Mouse (Mus musculus): ENCODE results near the gene Rngtt. TPM values are rescaled to one million over a fixed set of nuclear protein-coding genes. Genes with fewer than 3 reads are reported as not detected.
"Not testable (repeated sequence)": the region's sequence is repeated elsewhere in the genome, so short reads cannot be mapped to it uniquely, and the experiment has no call there.

Rngtt gene
- polyA plus RNA-seq, 1 experiment, result 51.9 TPM

DNA sequence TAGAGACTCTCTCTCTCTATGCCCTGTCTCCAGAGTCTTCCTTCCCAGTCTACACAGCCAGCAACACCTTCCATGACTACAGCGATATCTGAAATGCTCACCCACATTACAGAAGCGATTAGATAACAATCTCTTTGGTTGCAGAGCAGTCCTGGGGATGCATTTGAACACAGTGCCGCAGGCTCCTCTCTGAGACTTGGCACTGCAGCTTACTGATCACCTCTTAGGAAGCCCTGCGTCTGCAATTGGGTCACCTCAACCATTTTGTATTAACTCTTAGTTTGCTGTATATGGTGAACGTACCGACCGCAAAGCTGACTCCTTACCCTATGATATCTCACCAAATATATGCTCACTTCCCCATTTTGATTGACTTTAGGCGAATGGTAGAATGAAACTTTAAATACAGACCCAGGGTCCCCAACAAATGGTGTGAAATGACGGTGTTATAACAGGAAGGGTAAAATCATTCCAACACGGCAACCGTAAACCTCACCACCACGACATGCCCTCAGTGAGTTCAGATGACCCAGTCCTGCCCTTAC is 20.9 kb upstream of the Rngtt start:
- H3K27me3 ChIP-seq (ENCODE audit: control insufficient read depth, insufficient read depth, low read length, poor library complexity, severe bottlenecking), result no peaks in the 10 kb centered on the region
- no peaks in the 10 kb centered on the region for H3K36me3 ChIP-seq (ENCODE audit: control insufficient read depth, insufficient read depth, low read length, poor library complexity, severe bottlenecking)
- H3K4me1 ChIP-seq (ENCODE audit: control insufficient read depth, insufficient read depth, low read length), result peaks cover 1% of the 10 kb centered on the region
- TF ChIP-seq EP300 (IDR thresholded peaks at IDR 0.05; ENCODE audit: insufficient read depth, low read depth, low read length) (no peak), CTCF (IDR thresholded peaks at IDR 0.05; ENCODE audit: low read depth, low read length) (no peak), POLR2A (IDR thresholded peaks at IDR 0.05; ENCODE audit: insufficient read depth, low read length) (no peak)
- no peak overlapping the region for H3K9ac ChIP-seq (ENCODE audit: low read depth, poor library complexity, severe bottlenecking)
- H3K27ac ChIP-seq (ENCODE audit: insufficient read depth, low read length), result no peak overlapping the region
- H3K9me3 ChIP-seq (replicated peaks; ENCODE audit: control insufficient read depth, insufficient read depth, low read length, poor library complexity, severe bottlenecking), result no peaks in the 10 kb centered on the region
- no peak overlapping the region for H3K4me3 ChIP-seq (ENCODE audit: low read depth, low read length)

GRCm38 (mm10) chr4:33290002-33290401 is 20.1 kb upstream of the Rngtt start, which contains the start of gene Pnrc1:
Gene Pnrc1, minus strand, starts transcription at chr4:33290163.
- Histone ChIP-seq H3K27ac (ENCODE audit: insufficient read depth, low read length) (no peak within 1 kb of the TSS), H3K36me3 (ENCODE audit: control insufficient read depth, insufficient read depth, low read length, poor library complexity, severe bottlenecking) (no peaks in the 10 kb centered on the region), H3K4me3 (ENCODE audit: low read depth, low read length) (no peak within 1 kb of the TSS), H3K9me3 (replicated peaks; ENCODE audit: control insufficient read depth, insufficient read depth, low read length, poor library complexity, severe bottlenecking) (no peaks in the 10 kb centered on the region), H3K27me3 (ENCODE audit: control insufficient read depth, insufficient read depth, low read length, poor library complexity, severe bottlenecking) (no peaks in the 10 kb centered on the region), H3K9ac (ENCODE audit: low read depth, poor library complexity, severe bottlenecking) (no peak within 1 kb of the TSS), H3K4me1 (ENCODE audit: control insufficient read depth, insufficient read depth, low read length) (peaks cover 1% of the 10 kb centered on the region)
- TF ChIP-seq EP300 (IDR thresholded peaks at IDR 0.05; ENCODE audit: insufficient read depth, low read depth, low read length), result no peak
- no peak for TF ChIP-seq CTCF (IDR thresholded peaks at IDR 0.05; ENCODE audit: low read depth, low read length)
- no peak for TF ChIP-seq POLR2A (IDR thresholded peaks at IDR 0.05; ENCODE audit: insufficient read depth, low read length)

DNA sequence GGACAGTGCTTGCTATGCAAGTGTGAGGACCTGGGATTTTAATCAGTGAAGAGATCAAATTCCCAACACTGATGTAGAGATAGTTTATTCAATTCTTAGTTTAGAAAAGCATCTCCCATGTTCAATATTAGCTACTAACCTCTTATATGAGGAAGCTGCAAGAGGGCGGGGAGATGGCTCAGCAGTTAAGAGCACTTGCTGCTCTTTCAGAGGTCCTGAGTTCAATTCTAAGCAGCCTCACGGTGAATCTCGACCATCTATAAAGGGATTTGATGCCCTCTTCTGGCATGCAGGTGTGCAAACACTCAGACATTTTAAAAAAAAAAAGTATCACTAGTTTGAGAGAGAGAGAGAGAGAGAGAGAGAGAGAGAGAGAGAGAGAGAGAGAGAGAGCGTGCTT is 19.2 kb upstream of the Rngtt start:
- TF ChIP-seq EP300 (IDR thresholded peaks at IDR 0.05; ENCODE audit: insufficient read depth, low read depth, low read length) (no peak), CTCF (IDR thresholded peaks at IDR 0.05; ENCODE audit: low read depth, low read length) (peak; percentile 1), POLR2A (IDR thresholded peaks at IDR 0.05; ENCODE audit: insufficient read depth, low read length) (no peak)
- no peaks in the 10 kb centered on the region for H3K36me3 ChIP-seq (ENCODE audit: control insufficient read depth, insufficient read depth, low read length, poor library complexity, severe bottlenecking)
- H3K27ac ChIP-seq (ENCODE audit: insufficient read depth, low read length), result no peak overlapping the region
- peaks cover 1% of the 10 kb centered on the region for H3K4me1 ChIP-seq (ENCODE audit: control insufficient read depth, insufficient read depth, low read length)
- H3K4me3 ChIP-seq (ENCODE audit: low read depth, low read length), result no peak overlapping the region
- H3K27me3 ChIP-seq (ENCODE audit: control insufficient read depth, insufficient read depth, low read length, poor library complexity, severe bottlenecking), result no peaks in the 10 kb centered on the region
- H3K9me3 ChIP-seq (replicated peaks; ENCODE audit: control insufficient read depth, insufficient read depth, low read length, poor library complexity, severe bottlenecking), result no peaks in the 10 kb centered on the region
- no peak overlapping the region for H3K9ac ChIP-seq (ENCODE audit: low read depth, poor library complexity, severe bottlenecking)

DNA sequence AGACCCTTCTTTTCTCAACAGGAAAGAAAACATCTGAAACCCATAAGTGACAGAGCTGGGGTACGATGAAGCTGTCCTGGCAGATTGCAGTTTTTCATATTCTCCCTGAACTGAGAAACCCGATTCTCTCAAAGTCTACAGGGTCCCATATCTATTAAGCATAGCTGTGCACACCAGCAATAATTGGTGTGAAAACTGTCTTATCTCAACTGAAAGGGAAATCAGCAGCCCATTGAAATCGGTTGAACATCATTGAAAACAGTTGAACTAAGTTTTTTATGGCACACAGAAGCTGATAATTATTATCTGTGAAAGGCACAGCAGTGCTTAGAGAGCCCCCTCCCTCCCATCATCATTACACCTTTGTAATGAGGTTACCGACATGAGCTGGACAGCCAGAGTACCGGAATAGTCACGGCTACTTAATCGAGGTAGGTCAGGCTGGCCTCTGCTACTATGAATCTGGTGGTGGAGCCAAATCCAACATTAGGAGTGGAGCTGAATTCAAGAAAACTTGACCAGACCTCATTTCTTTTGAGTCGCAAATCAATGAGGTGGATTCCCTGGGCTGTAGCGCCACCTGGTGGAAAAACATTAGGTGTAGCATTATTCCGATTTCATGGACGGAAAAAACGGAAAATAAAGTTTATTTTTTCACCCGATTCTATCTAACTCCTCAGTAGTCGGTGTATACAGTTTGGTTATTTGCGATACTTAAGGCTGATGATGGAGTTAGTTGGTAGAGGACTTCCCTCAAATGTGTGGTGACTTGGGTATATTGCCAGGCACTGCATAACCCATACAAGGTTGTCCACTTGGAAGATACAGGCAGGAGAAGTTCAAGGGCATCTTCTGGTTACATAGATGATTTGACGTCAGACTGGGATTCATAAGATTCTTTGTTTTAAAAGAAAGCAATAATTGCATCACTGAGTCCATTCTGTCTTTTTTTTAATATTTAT is 17.4 kb upstream of the Rngtt start:
- no peak overlapping the region for H3K4me3 ChIP-seq (ENCODE audit: low read depth, low read length)
- TF ChIP-seq EP300 (IDR thresholded peaks at IDR 0.05; ENCODE audit: insufficient read depth, low read depth, low read length) (no peak), CTCF (IDR thresholded peaks at IDR 0.05; ENCODE audit: low read depth, low read length) (peak; percentile 12)
- H3K9me3 ChIP-seq (replicated peaks; ENCODE audit: control insufficient read depth, insufficient read depth, low read length, poor library complexity, severe bottlenecking), result no peaks in the 10 kb centered on the region
- H3K4me1 ChIP-seq (ENCODE audit: control insufficient read depth, insufficient read depth, low read length), result peaks cover 1% of the 10 kb centered on the region
- H3K27me3 ChIP-seq (ENCODE audit: control insufficient read depth, insufficient read depth, low read length, poor library complexity, severe bottlenecking), result no peaks in the 10 kb centered on the region
- H3K27ac ChIP-seq (ENCODE audit: insufficient read depth, low read length), result no peak overlapping the region
- H3K9ac ChIP-seq (ENCODE audit: low read depth, poor library complexity, severe bottlenecking), result no peak overlapping the region
- H3K36me3 ChIP-seq (ENCODE audit: control insufficient read depth, insufficient read depth, low read length, poor library complexity, severe bottlenecking), result no peaks in the 10 kb centered on the region

- not testable (repeated sequence) for H3K4me3 ChIP-seq (ENCODE audit: low read depth, low read length); H3K4me1 ChIP-seq (ENCODE audit: control insufficient read depth, insufficient read depth, low read length); H3K9ac ChIP-seq (ENCODE audit: low read depth, poor library complexity, severe bottlenecking); H3K27me3 ChIP-seq (ENCODE audit: control insufficient read depth, insufficient read depth, low read length, poor library complexity, severe bottlenecking); H3K27ac ChIP-seq (ENCODE audit: insufficient read depth, low read length); H3K36me3 ChIP-seq (ENCODE audit: control insufficient read depth, insufficient read depth, low read length, poor library complexity, severe bottlenecking)
- peaks cover 23% of the 10 kb centered on the region for H3K9me3 ChIP-seq (replicated peaks; ENCODE audit: control insufficient read depth, insufficient read depth, low read length, poor library complexity, severe bottlenecking)
Observed at GRCm38 (mm10) chr4:33300891-33301665, 9.0 kb upstream of the Rngtt start.

Measured in ES-Bruce4 (cell line).